Mouse (Mus musculus) common myeloid progenitor, adult 5-6 weeks (primary cell): Measurements from ENCODE around the gene Rnf114. TPM values are rescaled to one million over a fixed set of nuclear protein-coding genes. Genes with fewer than 3 reads are reported as not detected.

Experiments
- ATAC-seq: replicated peaks from 2 replicates; pipeline ENCODE4 v1.8.0; 2016; ENCODE audit warnings: low read depth, mild to moderate bottlenecking, moderate TSS enrichment, inconsistent platforms; ENCODE audit not compliant: poor library complexity, severe bottlenecking
- total RNA-seq: library from RNA; stranded (forward); fragments of 200-1000, 187-1606 nt; gene quantifications from 2 replicates; pipeline ENCODE4 v1.2.3, GENCODE M21; 2017

Gene Rnf114
- total RNA-seq, 1 experiment from 2014 or later = 29.9 TPM

DNA sequence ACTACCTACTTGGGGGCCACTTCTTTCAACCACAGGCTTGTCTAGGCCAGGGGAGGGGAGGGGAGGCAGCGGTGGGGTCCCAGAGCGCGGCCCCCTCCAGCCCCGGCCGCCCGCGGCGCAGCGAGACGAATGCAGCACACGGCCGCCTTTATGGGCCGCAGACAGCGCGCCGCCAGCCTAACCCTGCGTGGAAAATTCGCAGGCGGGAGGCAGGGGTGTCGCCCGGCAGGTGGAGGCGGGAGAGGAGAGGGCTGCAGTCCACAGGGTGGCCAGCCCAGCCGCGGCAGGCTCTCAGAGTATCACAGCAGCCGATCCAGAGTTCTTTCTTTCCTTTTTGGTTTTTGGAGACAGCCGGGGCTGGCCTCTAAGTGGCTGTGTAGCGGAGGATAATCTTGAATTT, 67.0 kb downstream of the Rnf114 start:
- ATAC-seq = no peak

DNA sequence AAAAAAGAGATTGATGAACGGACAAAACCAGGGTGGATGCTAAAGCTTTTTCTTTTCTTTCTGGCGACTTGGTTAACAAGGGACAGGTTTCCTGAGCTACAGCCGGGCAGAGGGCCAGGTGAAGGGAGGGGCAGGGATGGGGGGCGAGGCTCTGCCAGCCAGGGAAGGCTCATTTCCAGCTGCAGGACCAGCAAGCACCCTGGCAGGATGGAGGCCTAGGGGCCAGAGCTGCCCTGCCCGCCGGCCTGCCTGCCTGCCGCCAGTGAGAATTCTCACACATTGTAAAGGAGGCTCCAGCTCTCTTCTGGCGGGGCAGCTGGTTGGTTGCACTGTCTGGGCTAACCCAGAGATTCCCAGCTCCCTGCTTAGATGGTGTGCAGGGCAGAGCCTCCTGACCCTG, 69.7 kb downstream of the Rnf114 start:
- ATAC-seq = no peak

DNA sequence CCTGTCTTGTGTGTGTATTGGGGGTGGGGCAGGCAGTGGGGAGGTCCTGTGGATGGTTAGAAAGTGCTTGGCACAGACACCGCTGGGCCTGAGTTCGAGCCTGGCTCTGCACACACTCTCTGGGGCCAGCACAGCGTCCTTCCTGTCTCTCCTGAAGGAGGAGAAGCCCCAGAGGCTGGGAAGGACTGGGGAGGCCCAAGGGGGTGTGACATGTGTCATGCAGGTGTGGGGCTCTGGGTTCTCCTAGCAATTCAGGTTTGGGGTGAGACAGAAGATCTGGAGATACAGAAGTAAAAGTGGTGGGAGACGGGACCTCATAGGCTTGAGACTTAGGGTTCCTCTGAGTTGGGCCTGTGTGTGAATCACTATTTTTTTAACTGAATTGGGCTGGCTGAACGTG, 70.6 kb downstream of the Rnf114 start:
- no peak for ATAC-seq

DNA sequence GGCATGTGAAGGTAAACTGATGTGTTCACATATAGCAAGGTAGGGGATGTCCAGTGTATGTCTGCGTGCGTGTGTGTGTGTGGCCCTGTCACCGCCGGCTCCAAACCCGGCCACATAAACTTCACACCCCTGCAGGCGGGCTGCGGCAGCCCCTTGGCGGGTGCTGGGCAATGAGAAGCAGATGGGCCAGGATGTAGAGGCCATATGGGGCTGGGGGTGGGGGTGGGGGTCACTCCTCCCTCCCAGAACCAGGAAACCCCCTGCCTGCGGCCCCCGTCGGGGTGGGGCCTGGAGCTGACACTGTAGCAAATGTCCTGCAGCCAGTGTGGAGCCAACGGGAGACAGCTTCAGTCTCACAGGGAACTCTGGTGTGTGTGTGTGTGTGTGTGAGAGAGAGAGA, 71.3 kb downstream of the Rnf114 start:
- no peak for ATAC-seq

DNA sequence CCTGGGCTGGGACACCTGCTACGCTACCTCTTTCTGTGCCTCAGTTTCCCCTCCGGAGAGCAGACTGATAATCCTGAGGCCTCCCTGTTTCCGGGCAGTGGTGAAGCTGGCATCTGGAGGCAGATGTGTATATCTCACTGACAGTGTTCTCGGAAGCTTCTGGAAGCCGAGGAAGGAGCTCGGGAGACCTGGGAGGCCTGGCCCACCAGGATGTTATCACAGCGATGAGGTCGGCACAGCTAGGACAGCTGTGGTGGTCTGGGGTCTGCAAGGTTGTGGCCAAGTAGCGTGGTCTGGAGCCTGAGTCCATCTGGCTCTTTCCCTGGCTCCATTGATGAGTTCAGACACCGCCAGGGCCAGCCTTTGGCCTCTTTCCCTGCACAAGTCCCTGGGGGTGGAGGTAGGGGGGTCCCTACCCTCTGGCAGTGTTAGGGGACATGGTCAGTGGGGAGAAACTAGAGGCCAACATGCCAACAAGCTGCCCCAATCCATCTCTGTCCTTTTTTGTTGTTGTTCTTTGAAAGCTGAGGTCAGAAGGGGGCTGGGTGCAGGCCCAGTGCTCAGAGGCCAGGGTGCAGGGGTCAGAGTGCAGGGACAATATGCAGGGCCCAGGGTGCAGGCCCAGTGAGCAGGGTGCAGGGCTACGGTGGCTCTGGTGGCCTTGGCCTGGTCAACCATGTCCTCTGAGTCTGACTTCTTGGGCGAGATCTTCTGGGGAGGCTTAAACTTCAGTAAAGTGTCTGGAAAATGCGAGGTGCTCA, 72.3 kb downstream of the Rnf114 start:
- ATAC-seq = no peak

DNA sequence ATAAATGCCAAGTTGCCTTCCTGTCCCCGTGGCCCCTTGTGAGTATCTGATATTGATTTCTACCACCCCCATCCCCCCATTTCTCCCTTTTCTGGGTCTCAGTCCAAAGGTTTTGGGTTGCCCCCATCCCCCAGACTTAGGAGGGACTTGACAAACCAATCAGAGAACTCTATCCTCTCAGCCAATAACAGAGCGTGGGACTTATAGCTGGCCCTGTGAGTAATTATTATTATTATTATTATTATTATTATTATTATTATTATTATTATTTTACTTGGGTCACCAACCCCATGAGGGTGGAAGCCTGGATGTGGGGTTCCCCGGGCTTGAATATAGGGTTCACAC, 72.8 kb downstream of the Rnf114 start:
- no peak for ATAC-seq

DNA sequence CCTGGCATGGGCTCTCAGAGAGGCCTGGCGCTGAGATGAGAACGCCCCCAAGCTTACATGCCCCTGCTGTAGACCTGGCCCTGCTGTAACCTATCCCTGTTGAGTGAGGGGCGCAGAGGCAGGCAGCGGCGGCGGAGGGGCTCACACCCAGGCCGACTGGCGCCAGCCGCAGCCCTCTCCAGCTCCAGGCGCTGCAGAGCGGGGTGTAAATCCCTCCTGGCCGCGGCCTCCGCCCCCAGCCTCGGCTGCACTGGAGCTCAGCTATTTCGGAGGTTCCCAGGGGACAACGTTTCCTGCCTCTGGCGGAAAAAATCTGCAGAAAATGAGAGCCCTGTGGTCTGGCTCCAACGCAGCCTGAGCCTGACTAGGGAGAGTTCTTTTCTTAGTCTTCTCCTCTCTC, 73.2 kb downstream of the Rnf114 start:
- no peak for ATAC-seq

Other genes starting within 250 kb of the Rnf114 start
- gene B4galt5, start 143.5 kb upstream of the Rnf114 start, total RNA-seq = 1.7 and 5.8 TPM in 2 replicates
- gene Slc9a8, start 70.9 kb upstream of the Rnf114 start, total RNA-seq = 19.3 and 29.1 TPM in 2 replicates
- gene Spata2, start 242 bp downstream of the Rnf114 start, total RNA-seq = 7.6 and 9.9 TPM in 2 replicates
- gene Snai1, start 45.5 kb downstream of the Rnf114 start, total RNA-seq = not detected in 2 replicates
- gene Ube2v1, start 139.4 kb downstream of the Rnf114 start, total RNA-seq = 60.9 and 84.5 TPM in 2 replicates
- not detected in 2 replicates for gene Gm20431, start 168.9 kb downstream of the Rnf114 start, total RNA-seq
- 4.7 and 6.5 TPM in 2 replicates for gene Cebpb, start 196.3 kb downstream of the Rnf114 start, total RNA-seq
- 17.3 and 27.5 TPM in 2 replicates for gene Tmem189, start 197.2 kb downstream of the Rnf114 start, total RNA-seq